Mouse (Mus musculus) myocyte (in vitro differentiated cells): ENCODE measurements around the gene Actl10.

Experiments
- CEBPB ChIP-seq: IDR thresholded peaks from 2 replicates; pipeline ENCODE4 v1.6.1; 2011; ENCODE audit warnings: mild to moderate bottlenecking, moderate library complexity; ENCODE audit not compliant: poor library complexity, insufficient read depth, severe bottlenecking
- E2F4 ChIP-seq: IDR thresholded peaks from one replicate; pipeline ENCODE4 v1.6.1; 2011; ENCODE audit warnings: mild to moderate bottlenecking, control low read depth, moderate library complexity; ENCODE audit not compliant: insufficient read depth
- MAX ChIP-seq: IDR thresholded peaks from one replicate; pipeline ENCODE4 v1.6.1; 2011; ENCODE audit warnings: low read depth, mild to moderate bottlenecking, control low read depth
- MYOG ChIP-seq, 3 experiments: IDR thresholded peaks; one replicate each; pipeline ENCODE4 v1.6.1; 2011; ENCODE audit warnings: control low read depth in 2 of 3, low read depth in 2 of 3, mild to moderate bottlenecking in 2 of 3; ENCODE audit not compliant: insufficient read length in 2 of 3, control insufficient read depth in 1 of 3, insufficient read depth in 1 of 3
- POLR2A ChIP-seq: IDR thresholded peaks from one replicate; pipeline ENCODE4 v1.6.1; 2011; ENCODE audit warnings: low read depth, mild to moderate bottlenecking, control low read depth, moderate library complexity; ENCODE audit not compliant: insufficient read length
- POLR2AphosphoS2 ChIP-seq: IDR thresholded peaks from one replicate; pipeline ENCODE4 v1.6.1; 2011; ENCODE audit warnings: low read depth, control low read depth; ENCODE audit not compliant: insufficient read length
- TCF12 ChIP-seq: IDR thresholded peaks from one replicate; pipeline ENCODE4 v1.6.1; 2011; ENCODE audit warnings: mild to moderate bottlenecking, control low read depth; ENCODE audit not compliant: poor library complexity, insufficient read depth, severe bottlenecking

DNA sequence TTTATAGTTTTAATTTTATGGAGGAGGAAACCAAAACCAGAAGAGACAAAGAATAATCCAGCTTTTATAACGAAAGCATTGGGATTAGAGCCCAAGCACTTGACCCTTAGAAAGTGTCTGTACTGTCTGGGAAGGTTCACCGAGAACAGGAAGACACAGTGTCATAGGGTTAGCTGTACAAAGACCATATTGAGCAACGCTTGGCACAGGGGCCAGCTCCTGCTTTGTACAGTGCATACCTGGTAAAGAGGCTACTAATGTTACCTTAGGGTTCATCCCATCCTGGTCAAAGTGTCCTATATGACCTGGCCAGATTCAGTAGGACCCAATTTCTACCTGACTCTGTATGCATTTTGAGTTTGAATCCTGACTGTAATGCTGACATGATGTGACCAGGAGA, 49.7 kb downstream of the Actl10 start:
- TF ChIP-seq POLR2AphosphoS2 = no peak
- TF ChIP-seq TCF12 = no peak
- TF ChIP-seq CEBPB = no peak
- TF ChIP-seq MAX = no peak
- TF ChIP-seq E2F4 = no peak
- no peak for TF ChIP-seq POLR2A
- no peak for TF ChIP-seq MYOG (IDR thresholded peaks at IDR 0.05; ENCODE audit: control insufficient read depth in 1 of 3, insufficient read depth in 1 of 3, insufficient read length in 2 of 3, low read depth in 2 of 3)
